Mouse (Mus musculus): ENCODE measurements around the gene A630076J17Rik. TPM values are rescaled to one million over a fixed set of nuclear protein-coding genes. Genes with fewer than 3 reads are reported as not detected.

The A630076J17Rik gene
- polyA plus RNA-seq, 1 experiment from 2014 or later: not detected

GRCm38 (mm10) chr3:107278479-107279269 is 48.3 kb downstream of the A630076J17Rik start, which contains the start of gene Lamtor5:
Gene Lamtor5 (plus strand): TSS chr3:107278858.
- WGBS: 3% methylated on average over 43 of the region's 43 CpGs
- H3K36me3 ChIP-seq (ENCODE audit: control insufficient read depth, insufficient read depth, low read length): peaks cover 5% of the 10 kb centered on the region
- H3K4me3 ChIP-seq (ENCODE audit: low read depth, low read length): peak within 1 kb of the TSS; percentile 93
- no peak within 1 kb of the TSS for H3K27ac ChIP-seq (ENCODE audit: low read depth, low read length)
- H3K27me3 ChIP-seq (ENCODE audit: control insufficient read depth, insufficient read depth, low read length): no peaks in the 10 kb centered on the region
- peak; percentile 91 for ATAC-seq (ENCODE audit: low read depth)
- H3K4me1 ChIP-seq (ENCODE audit: control insufficient read depth, insufficient read depth, low read length): peaks cover 4% of the 10 kb centered on the region; the same call in 1 of the 2 replicates
- H3K9me3 ChIP-seq (ENCODE audit: control insufficient read depth, low read length): no peaks in the 10 kb centered on the region
- H3K4me2 ChIP-seq (ENCODE audit: low read depth, low read length): peak within 1 kb of the TSS; percentile 75
- H3K9ac ChIP-seq (replicated peaks; ENCODE audit: low read depth, low read length): peak within 1 kb of the TSS; percentile 71

Other genes with a start within 250 kb of the A630076J17Rik start
- 7.2 and 10.3 TPM in 2 replicates for gene Kcna3, start 194.4 kb upstream of the A630076J17Rik start, polyA plus RNA-seq (2014; fragmentation: Nextera tagmentation; extraction: Ambion mirVana)
- gene Kcna2, start 129.5 kb upstream of the A630076J17Rik start, polyA plus RNA-seq (2014; fragmentation: Nextera tagmentation; extraction: Ambion mirVana): 2.0 and 3.2 TPM in 2 replicates
- gene Kcna10, start 47.6 kb upstream of the A630076J17Rik start, polyA plus RNA-seq (2014; fragmentation: Nextera tagmentation; extraction: Ambion mirVana): not detected in 2 replicates
- gene Cym, start 8.9 kb upstream of the A630076J17Rik start, polyA plus RNA-seq (2014; fragmentation: Nextera tagmentation; extraction: Ambion mirVana): 0.39 and 0.86 TPM in 2 replicates
- gene Prok1, start 9.1 kb downstream of the A630076J17Rik start, polyA plus RNA-seq (2014; fragmentation: Nextera tagmentation; extraction: Ambion mirVana): 0.08 and 0.14 TPM in 2 replicates
- 200 and 204 TPM in 2 replicates for gene Lamtor5, start 48.2 kb downstream of the A630076J17Rik start, polyA plus RNA-seq (2014; fragmentation: Nextera tagmentation; extraction: Ambion mirVana)
- gene Slc16a4, start 60.6 kb downstream of the A630076J17Rik start, polyA plus RNA-seq (2014; fragmentation: Nextera tagmentation; extraction: Ambion mirVana): 1.9 and 2.6 TPM in 2 replicates
- gene Rbm15, start 103.1 kb downstream of the A630076J17Rik start, polyA plus RNA-seq (2014; fragmentation: Nextera tagmentation; extraction: Ambion mirVana): 7.8 and 9.0 TPM in 2 replicates
- 6.2 and 7.7 TPM in 2 replicates for gene Kcnc4, start 228.9 kb downstream of the A630076J17Rik start, polyA plus RNA-seq (2014; fragmentation: Nextera tagmentation; extraction: Ambion mirVana)

Data from neural tube, embryonic 14.5 days (tissue).